Mouse (Mus musculus) spleen, adult 18-20 months (tissue): ENCODE measurements around the gene Prkce.

Experiments
- DNase-seq, 2 experiments: peaks; one replicate each; pipeline ENCODE4 v3.0.0; 2022; ENCODE audit warnings: mixed read lengths in 2 of 2

Gene Prkce

GRCm38 (mm10) chr17:86263985-86264649 lies 96.5 kb downstream of the Prkce start:
- no peak for DNase-seq

- no peak for DNase-seq
Observed at GRCm38 (mm10) chr17:86266051-86266450, 98.5 kb downstream of the Prkce start.

GRCm38 (mm10) chr17:86267126-86267760 lies 99.7 kb downstream of the Prkce start:
- DNase-seq = no peak

- no peak for DNase-seq
Observed at GRCm38 (mm10) chr17:86269639-86270038, 102.1 kb downstream of the Prkce start.

GRCm38 (mm10) chr17:86270523-86270922 lies 102.9 kb downstream of the Prkce start:
- DNase-seq = no peak

- DNase-seq = no peak
Observed at GRCm38 (mm10) chr17:86271277-86271676, 103.7 kb downstream of the Prkce start.

- no peak for DNase-seq
Observed at GRCm38 (mm10) chr17:86272961-86273360, 105.4 kb downstream of the Prkce start.

- DNase-seq = no peak
Observed at GRCm38 (mm10) chr17:86273566-86274349, 106.2 kb downstream of the Prkce start.

- DNase-seq = no peak
Observed at GRCm38 (mm10) chr17:86274350-86274744, 106.8 kb downstream of the Prkce start.

GRCm38 (mm10) chr17:86276381-86276780 lies 108.8 kb downstream of the Prkce start:
- DNase-seq = no peak

- DNase-seq = no peak
Observed at GRCm38 (mm10) chr17:86277032-86277798, 109.6 kb downstream of the Prkce start.

GRCm38 (mm10) chr17:86277999-86278526 lies 110.5 kb downstream of the Prkce start:
- no peak for DNase-seq

GRCm38 (mm10) chr17:86279751-86280150 lies 112.2 kb downstream of the Prkce start:
- DNase-seq = no peak

- no peak for DNase-seq
Observed at GRCm38 (mm10) chr17:86283741-86284140, 116.2 kb downstream of the Prkce start.

- DNase-seq = no peak
Observed at GRCm38 (mm10) chr17:86285058-86285457, 117.5 kb downstream of the Prkce start.

GRCm38 (mm10) chr17:86286747-86287271 lies 119.2 kb downstream of the Prkce start:
- DNase-seq = no peak

- DNase-seq = no peak
Observed at GRCm38 (mm10) chr17:86292711-86293110, 125.1 kb downstream of the Prkce start.

GRCm38 (mm10) chr17:86293247-86293744 lies 125.7 kb downstream of the Prkce start:
- DNase-seq = peak in 1 of 2 experiments; percentile 58

GRCm38 (mm10) chr17:86299576-86299975 lies 132.0 kb downstream of the Prkce start:
- DNase-seq = no peak

GRCm38 (mm10) chr17:86300774-86301595 lies 133.4 kb downstream of the Prkce start:
- DNase-seq = peak in 1 of 2 experiments; percentile 32

- no peak for DNase-seq
Observed at GRCm38 (mm10) chr17:86302266-86302665, 134.7 kb downstream of the Prkce start.
